Mouse (Mus musculus) forebrain, embryonic 12.5 days (tissue): Measurements from ENCODE around the gene Stk36. TPM values are rescaled to one million over a fixed set of nuclear protein-coding genes. Genes with fewer than 3 reads are reported as not detected.

Experiments
- ATAC-seq: fragments of 200-750 bp; cut with Nextera tagmentation; 2 replicates; pipeline ENCODE4 v1.8.0; 2017; ENCODE audit warnings: moderate TSS enrichment; ENCODE audit not compliant: low FRiP score
- H3K27ac ChIP-seq: fragments of 300-500 bp; sonication (generic); 2 replicates; pipeline ENCODE4 v1.5.1; 2016; ENCODE audit warnings: mild to moderate bottlenecking
- H3K27me3 ChIP-seq: fragments of 300-500 bp; sonication (generic); 2 replicates; pipeline ENCODE4 v1.6.1; 2016; ENCODE audit warnings: mild to moderate bottlenecking
- H3K36me3 ChIP-seq: fragments of 300-500 bp; sonication (generic); replicated peaks from 2 replicates; pipeline ENCODE4 v1.6.1; 2016; ENCODE audit warnings: mild to moderate bottlenecking
- H3K4me1 ChIP-seq: fragments of 300-500 bp; sonication (generic); 2 replicates; pipeline ENCODE4 v1.6.1; 2016
- H3K4me2 ChIP-seq: fragments of 300-500 bp; sonication (generic); 2 replicates; pipeline ENCODE4 v1.6.1; 2016; ENCODE audit warnings: mild to moderate bottlenecking, moderate library complexity
- H3K4me3 ChIP-seq: fragments of 300-500 bp; sonication (generic); replicated peaks from 2 replicates; pipeline ENCODE4 v1.5.1; 2016; ENCODE audit warnings: mild to moderate bottlenecking
- H3K9ac ChIP-seq: fragments of 300-500 bp; sonication (generic); 2 replicates; pipeline ENCODE4 v1.6.1; 2016; ENCODE audit warnings: mild to moderate bottlenecking
- H3K9me3 ChIP-seq: fragments of 300-500 bp; sonication (generic); 2 replicates; pipeline ENCODE4 v1.6.1; 2016
- WGBS: fragments of 180-500 bp; shearing (Covaris S2); methylation state at CpG from one replicate; pipeline ENCODE4 v1.1.7; 2016; 5-methylcytosine and 5-hydroxymethylcytosine counted together
- polyA plus RNA-seq: library from polyadenylated mRNA; unstranded; fragments of >200 nt; fragmentation: Nextera tagmentation; extraction: Ambion mirVana; gene quantifications from 2 replicates; pipeline ENCODE4 v1.2.1, GENCODE M21; 2016

Stk36 gene
- polyA plus RNA-seq = 26.7 and 27.7 TPM in 2 replicates

DNA sequence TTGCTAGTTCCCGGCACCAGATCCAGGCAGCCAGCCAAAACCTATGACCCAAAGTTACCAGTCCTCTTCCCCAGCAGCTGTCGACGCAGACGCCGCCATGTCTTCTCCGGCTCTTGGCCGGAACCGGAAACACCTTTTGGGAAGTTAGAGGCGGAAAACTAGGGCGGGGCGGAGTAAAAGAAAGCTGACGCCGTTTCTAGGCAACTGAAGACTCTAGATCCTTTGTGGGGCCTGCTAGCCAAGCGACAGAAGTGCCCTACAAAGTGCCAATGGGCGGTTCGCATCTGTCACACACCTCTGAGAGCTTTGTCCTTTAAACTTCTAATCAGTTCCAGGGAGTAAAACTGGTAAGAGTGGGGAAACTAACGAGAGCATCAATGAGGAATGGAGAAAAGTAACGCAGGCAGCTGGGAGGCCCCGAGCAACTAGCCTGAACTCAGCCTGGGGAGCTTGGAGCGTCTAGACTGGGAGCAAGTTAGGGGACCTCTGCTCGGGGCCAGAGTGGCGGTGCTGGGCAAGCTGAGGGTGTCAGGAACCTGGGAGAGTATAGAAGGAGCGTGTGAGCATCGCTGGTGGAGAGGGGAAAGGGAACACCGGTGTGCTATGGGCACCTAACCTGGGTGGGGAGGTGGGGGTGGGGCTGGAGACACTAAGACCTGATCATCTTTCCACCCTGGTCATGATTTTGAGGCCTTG is at the start of gene Stk36, which contains the start of gene Rnf25:
TSS of gene Stk36 (plus strand) at position 179 of the 696 bp plus-strand sequence.
TSS of gene Rnf25 (minus strand) at position 131 of the 696 bp plus-strand sequence.
- Histone ChIP-seq H3K4me2 (peak within 1 kb of the TSS; percentile 84), H3K9me3 (no peaks in the 10 kb centered on the region), H3K27ac (peak within 1 kb of the TSS; percentile 65), H3K27me3 (no peaks in the 10 kb centered on the region), H3K9ac (peak within 1 kb of the TSS; percentile 78), H3K36me3 (peaks cover 45% of the 10 kb centered on the region), H3K4me1 (peaks cover 16% of the 10 kb centered on the region), H3K4me3 (peak within 1 kb of the TSS; percentile 83)
- ATAC-seq = peak; percentile 88
- 8% methylated on average over 25 of the region's 25 CpGs for WGBS

DNA sequence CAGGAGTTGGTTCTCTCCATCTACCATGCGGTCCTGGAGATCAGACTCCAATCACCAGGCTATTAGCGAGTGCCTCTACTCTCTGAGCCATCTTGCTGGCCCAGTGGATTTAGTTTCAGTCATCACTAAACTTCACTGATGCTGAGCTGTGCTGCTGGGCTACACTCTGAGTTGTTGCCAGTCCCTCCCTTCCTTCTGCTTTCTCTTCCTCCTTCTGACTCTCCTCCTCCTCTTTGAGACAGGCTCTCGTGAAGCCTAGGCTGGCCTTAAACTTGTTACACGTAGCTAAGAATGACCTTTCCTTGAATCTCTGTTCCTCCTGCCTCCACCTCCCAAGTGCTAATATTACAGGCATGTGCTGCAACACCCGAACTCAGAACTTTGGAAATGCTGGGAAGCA is 42.2 kb upstream of the Stk36 start:
- H3K9ac ChIP-seq = no peak overlapping the region
- H3K36me3 ChIP-seq = peaks cover 7% of the 10 kb centered on the region; the same call in 1 of the 2 replicates
- 90% methylated on average over 5 of the region's 5 CpGs for whole genome bisulfite sequencing
- H3K9me3 ChIP-seq = no peaks in the 10 kb centered on the region
- no peaks in the 10 kb centered on the region for H3K27me3 ChIP-seq
- H3K4me2 ChIP-seq = no peak overlapping the region
- H3K4me3 ChIP-seq = no peak overlapping the region
- H3K27ac ChIP-seq = no peak overlapping the region
- no peak for ATAC-seq
- no peaks in the 10 kb centered on the region for H3K4me1 ChIP-seq

DNA sequence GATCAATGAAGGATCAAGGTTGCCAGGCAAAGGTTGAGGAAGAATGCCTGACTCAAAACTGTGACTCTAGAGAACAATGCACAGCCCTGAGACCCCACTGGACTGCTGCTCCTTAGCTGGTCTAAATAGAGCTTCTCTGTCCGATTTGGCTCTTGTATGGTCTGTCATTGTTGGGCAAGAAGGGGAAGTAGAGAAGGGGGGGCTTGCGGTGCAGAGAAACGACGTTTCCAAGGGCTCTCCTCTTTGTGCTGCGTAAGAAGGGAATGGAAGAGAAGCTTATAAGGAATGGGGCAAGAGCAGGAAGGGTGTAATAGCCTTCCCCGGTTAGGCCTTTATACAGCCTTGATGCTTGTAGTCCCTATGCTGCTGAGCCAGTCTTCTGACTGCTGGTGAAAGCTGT is 35.4 kb upstream of the Stk36 start:
- peaks cover 68% of the 10 kb centered on the region for H3K36me3 ChIP-seq
- H3K9me3 ChIP-seq = no peaks in the 10 kb centered on the region
- no peak overlapping the region for H3K4me3 ChIP-seq
- no peak overlapping the region for H3K4me2 ChIP-seq
- WGBS = 83% methylated on average over 6 of the region's 6 CpGs
- H3K9ac ChIP-seq = no peak overlapping the region
- no peaks in the 10 kb centered on the region for H3K4me1 ChIP-seq
- no peak overlapping the region for H3K27ac ChIP-seq
- ATAC-seq = no peak
- H3K27me3 ChIP-seq = no peaks in the 10 kb centered on the region

DNA sequence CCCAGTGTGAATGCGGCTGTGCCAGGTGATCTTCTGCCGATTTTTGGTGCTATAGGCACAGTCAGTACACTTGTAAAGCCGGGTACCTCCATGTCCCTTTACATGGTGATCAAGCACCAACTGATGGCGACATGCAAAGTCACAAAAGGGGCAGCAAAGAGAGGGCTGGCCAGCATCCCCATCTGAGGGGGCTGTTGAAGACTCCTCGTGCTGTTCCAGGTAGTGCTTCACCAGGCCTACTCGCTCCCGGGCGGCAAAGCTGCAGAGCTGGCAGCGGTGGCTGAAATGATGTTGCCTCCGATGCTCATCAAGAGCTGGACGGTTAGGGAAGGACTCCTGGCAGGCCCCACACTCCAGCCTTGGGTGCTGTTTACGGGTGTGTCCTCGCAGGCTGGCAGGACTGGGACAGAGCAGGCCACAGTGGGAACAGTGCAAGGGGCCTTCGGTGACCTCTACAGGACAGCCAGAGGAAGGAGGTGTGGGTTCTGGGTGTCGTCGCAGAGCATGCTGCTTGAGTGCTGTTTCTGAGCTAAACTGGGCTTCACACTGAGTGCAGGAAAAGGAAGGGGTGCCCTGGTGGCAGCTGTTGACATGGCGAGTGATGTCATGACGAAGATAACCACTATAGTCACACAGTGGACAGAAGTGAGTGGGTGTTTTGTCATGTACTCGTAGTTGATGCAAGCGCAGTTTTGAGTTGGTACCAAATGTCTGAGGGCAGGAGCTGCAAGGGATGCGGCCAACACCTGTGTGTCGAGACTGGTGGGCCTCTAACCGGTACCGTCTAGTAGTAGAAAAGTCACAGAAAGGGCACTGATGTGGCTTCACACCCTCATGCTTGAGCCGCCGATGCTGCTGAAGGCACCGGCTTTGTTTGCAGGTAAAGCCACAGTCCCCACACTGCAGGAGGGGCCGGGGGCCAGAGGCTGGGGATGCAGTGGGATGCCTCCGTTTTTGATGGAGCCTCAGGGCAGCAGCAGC is 31.2 kb upstream of the Stk36 start:
- Histone ChIP-seq H3K36me3 (peaks cover 90% of the 10 kb centered on the region), H3K4me1 (no peaks in the 10 kb centered on the region), H3K27me3 (no peaks in the 10 kb centered on the region), H3K9ac (no peak overlapping the region), H3K4me3 (no peak overlapping the region), H3K9me3 (no peaks in the 10 kb centered on the region), H3K4me2 (no peak overlapping the region), H3K27ac (no peak overlapping the region)
- WGBS = 92% methylated on average over 29 of the region's 29 CpGs
- ATAC-seq = no peak

DNA sequence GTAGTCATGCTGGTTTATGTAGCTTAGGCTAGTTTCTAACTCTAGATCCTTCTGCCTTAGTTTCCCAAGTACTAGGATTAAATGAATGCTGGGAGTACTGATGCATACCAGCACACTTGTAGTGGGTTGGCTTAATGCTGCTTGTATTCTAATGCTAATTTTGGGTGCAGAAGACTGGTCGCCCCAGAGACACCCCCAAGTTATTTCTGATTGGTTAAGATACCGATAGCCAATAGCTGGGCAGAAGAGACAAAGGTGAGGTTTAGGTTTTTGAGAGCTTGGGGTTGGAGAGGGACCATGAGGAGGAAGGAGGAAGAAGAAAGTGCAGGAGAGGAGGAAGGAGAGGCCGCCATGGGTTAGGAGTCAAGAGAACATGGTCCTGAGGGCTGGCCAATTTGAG is 18.6 kb upstream of the Stk36 start:
- H3K36me3 ChIP-seq = peaks cover 33% of the 10 kb centered on the region
- no peaks in the 10 kb centered on the region for H3K27me3 ChIP-seq
- WGBS = 71% methylated on average over 3 of the region's 3 CpGs
- H3K27ac ChIP-seq = no peak overlapping the region
- H3K4me3 ChIP-seq = no peak overlapping the region
- H3K4me1 ChIP-seq = peaks cover 17% of the 10 kb centered on the region
- no peak overlapping the region for H3K4me2 ChIP-seq
- no peaks in the 10 kb centered on the region for H3K9me3 ChIP-seq
- no peak for ATAC-seq
- H3K9ac ChIP-seq = no peak overlapping the region

DNA sequence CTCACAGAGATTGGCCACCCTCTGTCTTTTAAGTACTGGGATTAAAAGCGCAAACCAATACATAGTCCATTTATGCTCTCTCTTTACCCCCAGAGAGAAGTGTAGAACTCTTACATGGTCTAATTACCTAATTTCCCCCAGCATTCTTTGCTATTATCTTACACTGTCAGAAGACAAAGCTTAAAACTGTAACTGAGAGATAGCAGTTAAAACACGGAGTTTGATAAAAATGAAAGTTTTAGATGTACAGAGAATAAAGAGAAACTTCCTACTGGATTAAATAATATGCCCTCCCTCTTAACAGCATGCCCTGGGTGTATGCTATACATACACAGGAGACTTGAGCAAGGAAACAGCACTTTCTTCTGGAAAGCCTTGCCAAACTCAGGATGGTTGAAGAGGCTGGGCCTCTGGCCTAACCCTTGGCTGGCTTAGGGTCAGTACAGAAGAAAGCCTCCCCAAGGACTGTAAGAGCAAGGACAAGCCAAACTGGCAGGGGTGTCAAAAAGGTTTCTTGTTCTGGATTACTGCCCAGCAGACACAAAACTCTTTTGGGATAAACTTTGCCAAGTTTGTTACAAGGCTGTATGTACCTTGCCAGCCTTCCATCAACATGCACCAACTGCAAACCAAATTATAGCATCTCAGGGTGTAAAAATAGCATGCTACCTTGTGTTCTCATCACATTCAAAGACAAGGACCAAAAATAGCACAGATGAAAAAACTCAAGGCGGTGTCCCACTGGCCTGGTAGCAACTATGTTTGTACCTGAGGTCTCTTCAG is 16.4 kb upstream of the Stk36 start:
- no peak overlapping the region for H3K4me2 ChIP-seq

DNA sequence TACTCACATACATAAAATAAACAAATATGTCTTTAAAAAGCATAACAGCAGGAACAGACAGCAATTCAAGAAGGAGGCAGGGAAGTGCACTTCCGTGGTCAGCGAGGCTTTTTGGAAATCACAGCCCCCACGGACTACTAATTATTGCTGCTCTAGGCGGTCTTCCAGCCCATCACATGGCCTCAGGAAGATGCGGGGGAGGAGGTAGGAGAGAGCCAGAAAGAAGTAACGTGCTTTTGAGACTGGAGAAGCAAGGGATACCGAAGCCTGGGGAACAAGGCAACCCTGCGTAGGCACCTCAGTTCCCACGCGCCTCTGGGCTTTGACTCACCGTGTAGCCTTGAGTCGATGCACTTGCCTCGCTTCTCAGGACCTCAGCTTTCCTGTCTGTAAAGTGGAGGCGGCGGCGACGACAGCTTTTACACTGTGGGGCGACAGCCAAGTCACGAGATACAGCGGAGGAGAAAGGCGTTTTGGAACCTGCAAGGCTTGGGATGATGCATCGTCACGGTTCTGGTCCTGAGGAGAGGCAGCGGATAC is 13.9 kb upstream of the Stk36 start:
- Histone ChIP-seq H3K36me3 (peaks cover 34% of the 10 kb centered on the region), H3K9me3 (no peaks in the 10 kb centered on the region), H3K4me2 (peak overlapping the region; percentile 94), H3K4me1 (peaks cover 26% of the 10 kb centered on the region), H3K4me3 (peak overlapping the region; percentile 86), H3K27ac (peak overlapping the region; percentile 85), H3K27me3 (no peaks in the 10 kb centered on the region), H3K9ac (peak overlapping the region; percentile 92)
- ATAC-seq = no peak
- WGBS = under 1% methylated on average over 24 of the region's 24 CpGs

More for the DNA sequence above, 16.4 kb upstream of the Stk36 start:
- WGBS = 89% methylated on average over 3 of the region's 3 CpGs
- Histone ChIP-seq H3K9ac (no peak overlapping the region), H3K4me1 (peaks cover 26% of the 10 kb centered on the region), H3K36me3 (peaks cover 13% of the 10 kb centered on the region), H3K9me3 (no peaks in the 10 kb centered on the region), H3K27ac (no peak overlapping the region), H3K27me3 (no peaks in the 10 kb centered on the region), H3K4me3 (no peak overlapping the region)
- ATAC-seq = no peak

DNA sequence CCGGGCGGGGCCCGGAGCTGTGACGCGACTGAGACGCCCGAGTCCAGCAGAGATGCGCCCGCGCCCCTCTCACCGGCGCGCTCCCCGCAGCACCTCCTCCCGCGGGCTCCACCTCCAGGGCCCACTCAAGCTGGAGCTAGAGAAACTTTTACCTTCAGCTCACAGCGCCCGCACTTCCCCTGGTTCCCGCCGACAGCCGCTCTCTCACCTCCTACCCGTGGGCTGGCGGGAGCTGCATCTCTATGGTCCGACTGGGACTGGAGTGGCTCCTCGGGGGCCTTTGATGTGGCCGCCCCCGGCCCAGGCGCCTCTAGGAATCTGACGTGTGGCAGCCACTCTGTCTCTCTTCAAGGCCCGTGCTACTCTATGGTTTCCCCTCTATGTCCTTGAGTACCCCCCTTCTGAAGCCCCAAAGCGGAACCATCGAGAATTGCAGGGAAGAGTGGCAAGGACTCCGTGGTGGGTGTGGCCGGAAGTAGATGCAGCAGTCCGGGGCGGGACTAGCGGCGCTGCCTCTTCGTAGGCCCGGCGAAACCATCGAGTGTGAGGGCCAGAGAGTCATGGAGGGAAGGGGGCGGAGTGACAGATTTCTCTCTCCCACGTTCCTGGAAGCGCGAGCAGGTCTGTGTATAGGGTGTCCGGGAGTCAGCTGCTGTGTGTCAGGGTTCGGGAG is 13.3 kb upstream of the Stk36 start, which contains the start of the genes Zfp142 and Bcs1l:
TSS of gene Zfp142 (minus strand) at position 474 of the 673 bp plus-strand sequence.
TSS of gene Bcs1l (plus strand) at position 517 of the 673 bp plus-strand sequence.
- Histone ChIP-seq H3K4me2 (peak within 1 kb of the TSS; percentile 94), H3K27ac (peak within 1 kb of the TSS; percentile 85), H3K9me3 (no peaks in the 10 kb centered on the region), H3K36me3 (peaks cover 36% of the 10 kb centered on the region), H3K27me3 (no peaks in the 10 kb centered on the region), H3K4me3 (peak within 1 kb of the TSS; percentile 86), H3K9ac (peak within 1 kb of the TSS; percentile 92), H3K4me1 (peaks cover 26% of the 10 kb centered on the region)
- under 1% methylated on average over 48 of the region's 48 CpGs for WGBS
- peak; percentile 99 for ATAC-seq

DNA sequence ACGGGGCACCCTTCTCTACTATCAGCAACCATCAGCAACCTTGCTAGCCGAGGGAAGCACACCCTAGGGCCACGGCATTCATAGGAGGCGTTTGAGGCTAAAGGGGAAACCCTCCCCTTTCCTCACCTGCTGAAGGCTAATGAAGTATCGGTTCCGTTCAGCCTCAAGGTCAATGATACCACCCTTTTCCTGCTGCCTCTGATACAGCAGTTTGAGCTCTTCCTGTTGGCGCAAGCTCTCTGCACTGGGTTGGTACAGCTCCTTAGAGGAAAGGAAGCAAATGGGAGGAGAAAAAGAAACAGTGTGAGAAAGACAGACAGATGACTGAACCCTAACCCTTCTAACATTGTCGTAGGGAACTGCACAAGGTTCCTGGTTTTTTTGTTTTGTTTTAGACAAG is 6.8 kb upstream of the Stk36 start:
- no peak for ATAC-seq
- H3K36me3 ChIP-seq = peaks cover 84% of the 10 kb centered on the region
- H3K4me2 ChIP-seq = no peak overlapping the region
- H3K4me1 ChIP-seq = peaks cover under 1% of the 10 kb centered on the region; the same call in 1 of the 2 replicates
- H3K9me3 ChIP-seq = no peaks in the 10 kb centered on the region
- no peaks in the 10 kb centered on the region for H3K27me3 ChIP-seq
- no peak overlapping the region for H3K4me3 ChIP-seq
- WGBS = 87% methylated on average over 8 of the region's 8 CpGs
- H3K9ac ChIP-seq = no peak overlapping the region
- no peak overlapping the region for H3K27ac ChIP-seq

DNA sequence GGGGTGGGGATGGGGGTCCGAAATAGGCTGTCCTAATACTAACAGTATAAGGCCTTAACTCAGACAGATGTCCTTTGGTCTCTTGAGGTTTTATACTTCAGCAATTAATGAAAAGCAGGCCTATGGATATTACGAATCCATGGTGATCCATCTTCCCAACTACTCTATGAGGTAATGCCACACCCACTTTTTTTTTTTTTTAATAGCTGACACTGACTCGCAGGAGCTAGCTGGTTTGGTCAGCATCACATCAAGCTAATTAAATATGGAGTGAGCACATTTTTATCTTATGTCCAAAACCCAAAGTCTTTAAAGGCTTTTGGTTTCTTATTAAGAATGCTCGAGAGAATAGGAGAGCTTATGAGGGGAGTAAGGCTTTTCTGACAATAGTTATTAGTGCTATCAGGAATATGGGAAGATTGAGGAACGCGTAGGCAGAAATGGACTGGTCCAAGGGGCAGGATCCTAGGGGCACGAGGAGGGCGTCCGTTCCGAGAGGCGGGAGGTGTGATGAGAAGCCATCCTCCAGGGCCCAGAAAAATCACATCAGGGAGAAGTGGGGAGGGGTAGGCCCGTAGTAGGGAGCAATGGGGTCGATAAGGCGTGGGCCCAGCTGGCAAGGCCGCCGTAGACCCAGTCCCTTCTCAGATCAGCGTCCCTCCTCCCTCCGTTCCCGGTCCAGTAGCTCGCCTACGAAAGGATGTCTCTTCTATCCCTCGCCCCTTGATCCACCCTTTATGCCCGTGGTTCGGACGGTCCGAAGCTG is 561 bp upstream of the Stk36 start:
- peak overlapping the region; percentile 83 for H3K4me3 ChIP-seq
- peaks cover 16% of the 10 kb centered on the region for H3K4me1 ChIP-seq
- peak; percentile 81 for ATAC-seq
- peak overlapping the region; percentile 78 for H3K9ac ChIP-seq
- H3K9me3 ChIP-seq = no peaks in the 10 kb centered on the region
- peak overlapping the region; percentile 84 for H3K4me2 ChIP-seq
- peak overlapping the region; percentile 16; the same call in 1 of the 2 replicates for H3K27ac ChIP-seq
- H3K36me3 ChIP-seq = peaks cover 47% of the 10 kb centered on the region
- H3K27me3 ChIP-seq = no peaks in the 10 kb centered on the region
- WGBS = 8% methylated on average over 26 of the region's 26 CpGs
